Mouse (Mus musculus) hindbrain, embryonic 12.5 days (tissue): Measurements from ENCODE around the gene Irgm1. TPM values are rescaled to one million over a fixed set of nuclear protein-coding genes. Genes with fewer than 3 reads are reported as not detected.
"Not testable (repeated sequence)": the region's sequence is repeated elsewhere in the genome, so short reads cannot be mapped to it uniquely, and the experiment has no call there.

Experiments
- ATAC-seq: fragments of 200-750 bp; cut with Nextera tagmentation; 2 replicates; pipeline ENCODE4 v1.8.0; 2017; ENCODE audit warnings: moderate TSS enrichment; ENCODE audit not compliant: low FRiP score
- H3K27ac ChIP-seq: fragments of 300-500 bp; sonication (generic); 2 replicates; pipeline ENCODE4 v1.5.1; 2016; ENCODE audit warnings: mild to moderate bottlenecking
- H3K27me3 ChIP-seq: fragments of 300-500 bp; sonication (generic); 2 replicates; pipeline ENCODE4 v1.6.1; 2016; ENCODE audit warnings: mild to moderate bottlenecking
- H3K36me3 ChIP-seq: fragments of 300-500 bp; sonication (generic); 2 replicates; pipeline ENCODE4 v1.6.1; 2016; ENCODE audit warnings: mild to moderate bottlenecking
- H3K4me1 ChIP-seq: fragments of 300-500 bp; sonication (generic); 2 replicates; pipeline ENCODE4 v1.6.1; 2016
- H3K4me2 ChIP-seq: fragments of 300-500 bp; sonication (generic); replicated peaks from 2 replicates; pipeline ENCODE4 v1.6.1; 2016; ENCODE audit warnings: mild to moderate bottlenecking
- H3K4me3 ChIP-seq: fragments of 300-500 bp; sonication (generic); 2 replicates; pipeline ENCODE4 v1.5.1; 2016; ENCODE audit warnings: mild to moderate bottlenecking
- H3K9ac ChIP-seq: fragments of 300-500 bp; sonication (generic); 2 replicates; pipeline ENCODE4 v1.6.1; 2016; ENCODE audit warnings: mild to moderate bottlenecking, moderate library complexity
- H3K9me3 ChIP-seq: fragments of 300-500 bp; sonication (generic); replicated peaks from 2 replicates; pipeline ENCODE4 v1.6.1; 2016; ENCODE audit warnings: mild to moderate bottlenecking
- WGBS: fragments of 180-500 bp; shearing (Covaris S2); methylation state at CpG from one replicate; pipeline ENCODE4 v1.1.7; 2016; 5-methylcytosine and 5-hydroxymethylcytosine counted together
- polyA plus RNA-seq: library from polyadenylated mRNA; unstranded; fragments of >200 nt; fragmentation: Nextera tagmentation; extraction: Ambion mirVana; gene quantifications from 2 replicates; pipeline ENCODE4 v1.2.1, GENCODE M21; 2016

Irgm1 gene
- polyA plus RNA-seq, 1 experiment from 2014 or later: 3.9 TPM

- peak; percentile 49 for ATAC-seq
- under 1% methylated on average over 64 of the region's 77 CpGs for WGBS
- no peaks in the 10 kb centered on the region for H3K36me3 ChIP-seq
- peak overlapping the region; percentile 90 for H3K4me2 ChIP-seq
- H3K27ac ChIP-seq: no peak overlapping the region
- peaks cover 13% of the 10 kb centered on the region for H3K4me1 ChIP-seq
- peak overlapping the region; percentile 86 for H3K4me3 ChIP-seq
- H3K9me3 ChIP-seq: no peaks in the 10 kb centered on the region
- H3K9ac ChIP-seq: peak overlapping the region; percentile 75
- H3K27me3 ChIP-seq: peaks cover 36% of the 10 kb centered on the region
Observed at GRCm38 (mm10) chr11:48837310-48838180, 33.9 kb downstream of the Irgm1 start.

- H3K4me2 ChIP-seq: peak overlapping the region; percentile 90
- H3K27ac ChIP-seq: no peak overlapping the region
- peaks cover 13% of the 10 kb centered on the region for H3K4me1 ChIP-seq
- H3K27me3 ChIP-seq: peaks cover 35% of the 10 kb centered on the region
- ATAC-seq: no peak
- no peaks in the 10 kb centered on the region for H3K9me3 ChIP-seq
- peak overlapping the region; percentile 75 for H3K9ac ChIP-seq
- no peaks in the 10 kb centered on the region for H3K36me3 ChIP-seq
- WGBS: 7% methylated on average over 11 of the region's 11 CpGs
- H3K4me3 ChIP-seq: peak overlapping the region; percentile 86
Observed at GRCm38 (mm10) chr11:48836990-48837309, 34.5 kb downstream of the Irgm1 start.

- WGBS: 75% methylated on average over 6 of the region's 6 CpGs
Observed at GRCm38 (mm10) chr11:48835923-48836322, 35.6 kb downstream of the Irgm1 start.

GRCm38 (mm10) chr11:48833731-48834639, 37.5 kb downstream of the Irgm1 start:
- ATAC-seq: peak; percentile 82
- H3K9ac ChIP-seq: peak overlapping the region; percentile 51
- WGBS: under 1% methylated on average over 30 of the region's 30 CpGs

More at GRCm38 (mm10) chr11:48835923-48836322, 35.6 kb downstream of the Irgm1 start:
- Histone ChIP-seq H3K27me3 (peaks cover 35% of the 10 kb centered on the region), H3K9ac (no peak overlapping the region), H3K9me3 (no peaks in the 10 kb centered on the region), H3K4me3 (no peak overlapping the region), H3K36me3 (no peaks in the 10 kb centered on the region), H3K4me1 (peaks cover 13% of the 10 kb centered on the region), H3K27ac (no peak overlapping the region), H3K4me2 (no peak overlapping the region)
- ATAC-seq: no peak

GRCm38 (mm10) chr11:48833078-48833730, 38.3 kb downstream of the Irgm1 start:
- no peaks in the 10 kb centered on the region for H3K36me3 ChIP-seq
- H3K9ac ChIP-seq: no peak overlapping the region
- peaks cover 7% of the 10 kb centered on the region for H3K4me1 ChIP-seq
- H3K27ac ChIP-seq: no peak overlapping the region
- ATAC-seq: no peak
- 45% methylated on average over 9 of the region's 9 CpGs for WGBS
- H3K9me3 ChIP-seq: no peaks in the 10 kb centered on the region
- H3K4me3 ChIP-seq: peak overlapping the region; percentile 45
- peaks cover 19% of the 10 kb centered on the region for H3K27me3 ChIP-seq
- peak overlapping the region; percentile 55 for H3K4me2 ChIP-seq

More at GRCm38 (mm10) chr11:48833731-48834639, 37.5 kb downstream of the Irgm1 start:
- Histone ChIP-seq H3K4me1 (peaks cover 13% of the 10 kb centered on the region), H3K27ac (0 out of 2 replicates have a peak overlapping the region, but pooled peaks have one; percentile 41), H3K4me2 (peak overlapping the region; percentile 55), H3K4me3 (peak overlapping the region; percentile 45), H3K9me3 (no peaks in the 10 kb centered on the region), H3K36me3 (no peaks in the 10 kb centered on the region), H3K27me3 (peaks cover 21% of the 10 kb centered on the region)

GRCm38 (mm10) chr11:48831273-48831672, 40.2 kb downstream of the Irgm1 start:
- Histone ChIP-seq H3K9me3 (no peaks in the 10 kb centered on the region), H3K4me1 (peaks cover 3% of the 10 kb centered on the region; the same call in 1 of the 2 replicates), H3K27me3 (peaks cover 15% of the 10 kb centered on the region), H3K36me3 (no peaks in the 10 kb centered on the region), H3K4me3 (no peak overlapping the region), H3K4me2 (no peak overlapping the region), H3K27ac (no peak overlapping the region), H3K9ac (no peak overlapping the region)
- 82% methylated on average over 2 of the region's 2 CpGs for WGBS
- ATAC-seq: no peak

GRCm38 (mm10) chr11:48830279-48830678, 41.2 kb downstream of the Irgm1 start:
- Histone ChIP-seq H3K9ac (no peak overlapping the region), H3K27ac (no peak overlapping the region), H3K36me3 (no peaks in the 10 kb centered on the region), H3K9me3 (no peaks in the 10 kb centered on the region), H3K4me2 (no peak overlapping the region), H3K27me3 (peaks cover 7% of the 10 kb centered on the region), H3K4me1 (peaks cover 3% of the 10 kb centered on the region; the same call in 1 of the 2 replicates), H3K4me3 (no peak overlapping the region)
- WGBS: 77% methylated on average over 2 of the region's 2 CpGs
- ATAC-seq: no peak

GRCm38 (mm10) chr11:48827926-48828325, 43.6 kb downstream of the Irgm1 start:
- Histone ChIP-seq H3K9me3 (no peaks in the 10 kb centered on the region), H3K27ac (no peak overlapping the region), H3K4me1 (peaks cover 13% of the 10 kb centered on the region), H3K4me3 (no peak overlapping the region), H3K36me3 (no peaks in the 10 kb centered on the region), H3K27me3 (peaks cover 20% of the 10 kb centered on the region), H3K4me2 (no peak overlapping the region), H3K9ac (no peak overlapping the region)
- WGBS: 76% methylated on average over 6 of the region's 6 CpGs
- ATAC-seq: no peak

- Histone ChIP-seq H3K4me3 (peak overlapping the region; percentile 41), H3K27ac (no peak overlapping the region), H3K4me2 (peak overlapping the region; percentile 59), H3K9me3 (no peaks in the 10 kb centered on the region), H3K27me3 (peaks cover 26% of the 10 kb centered on the region), H3K9ac (peak overlapping the region; percentile 45; the same call in 1 of the 2 replicates), H3K36me3 (no peaks in the 10 kb centered on the region), H3K4me1 (peaks cover 13% of the 10 kb centered on the region)
- ATAC-seq: 0 out of 2 replicates have a peak, but pooled peaks have one; percentile 44
- WGBS: 1% methylated on average over 6 of the region's 6 CpGs
Observed at GRCm38 (mm10) chr11:48826752-48827096, 44.8 kb downstream of the Irgm1 start.

GRCm38 (mm10) chr11:48825979-48826751, 45.3 kb downstream of the Irgm1 start, which contains the start of the genes Trim7 and Gm12184:
Gene Trim7 (plus strand): TSS chr11:48826140.
Gene Gm12184 (minus strand): TSS chr11:48826655.
- peak within 1 kb of the TSS; percentile 59 for H3K4me2 ChIP-seq
- peak within 1 kb of the TSS; percentile 45; the same call in 1 of the 2 replicates for H3K9ac ChIP-seq
- peaks cover 13% of the 10 kb centered on the region for H3K4me1 ChIP-seq
- ATAC-seq: peak; percentile 80
- under 1% methylated on average over 32 of the region's 92 CpGs for WGBS
- not testable (repeated sequence) for H3K36me3 ChIP-seq, H3K9me3 ChIP-seq
- 0 out of 2 replicates have a peak within 1 kb of the TSS, but pooled peaks have one; percentile 40 for H3K27ac ChIP-seq
- peak within 1 kb of the TSS; percentile 41 for H3K4me3 ChIP-seq
- peaks cover 26% of the 10 kb centered on the region for H3K27me3 ChIP-seq

- H3K36me3 ChIP-seq: no peaks in the 10 kb centered on the region
- H3K9me3 ChIP-seq: no peaks in the 10 kb centered on the region
- peaks cover 26% of the 10 kb centered on the region for H3K27me3 ChIP-seq
- peaks cover 13% of the 10 kb centered on the region for H3K4me1 ChIP-seq
- peak overlapping the region; percentile 32 for H3K4me3 ChIP-seq
- peak overlapping the region; percentile 49 for H3K4me2 ChIP-seq
- H3K9ac ChIP-seq: no peak overlapping the region
- WGBS: 4% methylated on average over 22 of the region's 22 CpGs
- no peak overlapping the region for H3K27ac ChIP-seq
- no peak for ATAC-seq
Observed at GRCm38 (mm10) chr11:48824311-48824830, 47.1 kb downstream of the Irgm1 start.
